Mouse (Mus musculus) lung, embryonic 16.5 days (tissue): ENCODE results near the gene Asns. TPM values are rescaled to one million over a fixed set of nuclear protein-coding genes. Genes with fewer than 3 reads are reported as not detected.

ENCODE experiments used
- ATAC-seq: fragments of 200-750 bp; cut with Nextera tagmentation; 2 replicates; pipeline ENCODE4 v1.8.0; 2017; ENCODE audit warnings: low read depth, mild to moderate bottlenecking, moderate library complexity
- H3K27ac ChIP-seq: fragments of 300-500 bp; sonication (generic); 2 replicates; pipeline ENCODE4 v1.5.1; 2014; ENCODE audit warnings: mild to moderate bottlenecking, control low read depth, low read length
- H3K27me3 ChIP-seq: fragments of 300-500 bp; sonication (generic); 2 replicates; pipeline ENCODE4 v1.6.1; 2014; ENCODE audit warnings: low read depth, low read length, mixed read lengths; ENCODE audit not compliant: control insufficient read depth, insufficient read depth
- H3K36me3 ChIP-seq: fragments of 300-500 bp; sonication (generic); 2 replicates; pipeline ENCODE4 v1.6.1; 2014; ENCODE audit warnings: low read length; ENCODE audit not compliant: control insufficient read depth, insufficient read depth
- H3K4me1 ChIP-seq: fragments of 300-500 bp; sonication (generic); replicated peaks from 2 replicates; pipeline ENCODE4 v1.6.1; 2014; ENCODE audit warnings: low read length, mixed read lengths; ENCODE audit not compliant: control insufficient read depth, insufficient read depth
- H3K4me2 ChIP-seq: fragments of 300-500 bp; sonication (generic); 2 replicates; pipeline ENCODE4 v1.6.1; 2014; ENCODE audit warnings: low read depth, low read length, control low read depth
- H3K4me3 ChIP-seq: fragments of 300-500 bp; sonication (generic); 2 replicates; pipeline ENCODE4 v1.5.1; 2014; ENCODE audit warnings: mild to moderate bottlenecking, low read length, control low read depth
- H3K9ac ChIP-seq: fragments of 300-500 bp; sonication (generic); 2 replicates; pipeline ENCODE4 v1.6.1; 2014; ENCODE audit warnings: low read length, control low read depth
- H3K9me3 ChIP-seq: fragments of 300-500 bp; sonication (generic); 2 replicates; pipeline ENCODE4 v1.6.1; 2016; ENCODE audit warnings: low read length; ENCODE audit not compliant: control insufficient read depth
- WGBS: fragments of 180-500 bp; shearing (Covaris S2); extraction: QIAGEN DNeasy Blood & Tissue Kit; methylation state at CpG from one replicate; pipeline ENCODE4 v1.1.7; 2014; 5-methylcytosine and 5-hydroxymethylcytosine counted together
- polyA plus RNA-seq: library from polyadenylated mRNA; unstranded; fragments of >200 nt; fragmentation: Nextera tagmentation; extraction: Ambion mirVana; gene quantifications from 2 replicates; pipeline ENCODE4 v1.2.1, GENCODE M21; 2015

Asns gene
- 43.6 and 46.7 TPM in 2 replicates for polyA plus RNA-seq

- ATAC-seq = peak; percentile 95
- peak within 1 kb of the TSS; percentile 68 for H3K27ac ChIP-seq
- no peaks in the 10 kb centered on the region for H3K27me3 ChIP-seq
- H3K4me2 ChIP-seq = peak within 1 kb of the TSS; percentile 98
- H3K9me3 ChIP-seq = no peaks in the 10 kb centered on the region
- H3K36me3 ChIP-seq = no peaks in the 10 kb centered on the region
- peak within 1 kb of the TSS; percentile 74 for H3K9ac ChIP-seq
- H3K4me3 ChIP-seq = peak within 1 kb of the TSS; percentile 75
- peaks cover 5% of the 10 kb centered on the region; the same call in 1 of the 2 replicates for H3K4me1 ChIP-seq
- WGBS = 1% methylated on average over 50 of the region's 51 CpGs
Measured at GRCm38 (mm10) chr6:7692884-7693585, at the start of gene Asns. Gene Asns, minus strand, starts transcription at chr6:7693254.

DNA sequence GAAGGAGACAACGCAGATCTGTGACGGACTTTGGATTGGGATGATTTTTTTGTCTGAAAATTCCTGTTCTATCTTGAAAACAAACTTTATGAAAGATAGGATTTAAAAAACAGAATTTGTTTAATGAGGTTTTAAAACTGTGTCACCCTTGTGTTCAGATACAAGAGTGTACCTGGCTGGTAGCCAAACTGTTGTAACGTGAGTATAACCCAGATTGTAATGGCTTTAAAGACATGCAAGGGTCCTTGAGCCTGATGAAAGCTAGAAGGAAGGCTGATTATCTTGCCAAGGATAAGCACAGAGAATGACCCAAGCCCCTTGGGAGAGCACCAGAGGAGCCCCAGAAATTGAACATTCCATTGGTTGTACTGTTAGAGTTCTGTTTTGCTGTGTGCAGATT is 48.7 kb upstream of the Asns start:
- Histone ChIP-seq H3K4me2 (no peak overlapping the region), H3K4me1 (peaks cover 2% of the 10 kb centered on the region; the same call in 1 of the 2 replicates), H3K9ac (no peak overlapping the region), H3K4me3 (no peak overlapping the region), H3K27ac (no peak overlapping the region), H3K27me3 (no peaks in the 10 kb centered on the region), H3K36me3 (no peaks in the 10 kb centered on the region), H3K9me3 (no peaks in the 10 kb centered on the region)
- peak; percentile 20; the same call in 1 of the 2 replicates for ATAC-seq
- WGBS = 33% methylated on average over 3 of the region's 3 CpGs

DNA sequence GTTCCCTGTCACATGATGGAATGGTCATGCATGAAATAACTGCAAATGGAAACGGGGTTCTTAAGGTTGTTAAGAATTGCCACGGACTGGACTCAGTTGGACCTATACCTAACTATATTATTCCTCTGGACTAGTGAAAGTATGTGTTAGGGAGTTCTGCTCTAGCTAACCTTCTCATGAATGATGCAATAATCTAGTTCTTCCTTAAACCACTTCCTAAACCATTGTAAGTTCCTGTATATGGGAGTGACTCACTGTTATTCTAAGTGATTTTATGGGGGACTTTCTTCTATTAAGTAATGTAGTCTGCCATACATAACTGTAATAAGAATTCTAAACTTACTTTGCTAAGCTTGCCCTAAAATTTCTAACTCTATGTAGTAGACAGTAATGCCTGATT is 44.8 kb upstream of the Asns start:
- Histone ChIP-seq H3K9ac (no peak overlapping the region), H3K9me3 (no peaks in the 10 kb centered on the region), H3K27me3 (no peaks in the 10 kb centered on the region), H3K27ac (no peak overlapping the region), H3K4me1 (peaks cover 2% of the 10 kb centered on the region; the same call in 1 of the 2 replicates), H3K4me3 (no peak overlapping the region), H3K4me2 (no peak overlapping the region), H3K36me3 (no peaks in the 10 kb centered on the region)
- 87% methylated on average over 2 of the region's 2 CpGs for WGBS
- ATAC-seq = no peak

DNA sequence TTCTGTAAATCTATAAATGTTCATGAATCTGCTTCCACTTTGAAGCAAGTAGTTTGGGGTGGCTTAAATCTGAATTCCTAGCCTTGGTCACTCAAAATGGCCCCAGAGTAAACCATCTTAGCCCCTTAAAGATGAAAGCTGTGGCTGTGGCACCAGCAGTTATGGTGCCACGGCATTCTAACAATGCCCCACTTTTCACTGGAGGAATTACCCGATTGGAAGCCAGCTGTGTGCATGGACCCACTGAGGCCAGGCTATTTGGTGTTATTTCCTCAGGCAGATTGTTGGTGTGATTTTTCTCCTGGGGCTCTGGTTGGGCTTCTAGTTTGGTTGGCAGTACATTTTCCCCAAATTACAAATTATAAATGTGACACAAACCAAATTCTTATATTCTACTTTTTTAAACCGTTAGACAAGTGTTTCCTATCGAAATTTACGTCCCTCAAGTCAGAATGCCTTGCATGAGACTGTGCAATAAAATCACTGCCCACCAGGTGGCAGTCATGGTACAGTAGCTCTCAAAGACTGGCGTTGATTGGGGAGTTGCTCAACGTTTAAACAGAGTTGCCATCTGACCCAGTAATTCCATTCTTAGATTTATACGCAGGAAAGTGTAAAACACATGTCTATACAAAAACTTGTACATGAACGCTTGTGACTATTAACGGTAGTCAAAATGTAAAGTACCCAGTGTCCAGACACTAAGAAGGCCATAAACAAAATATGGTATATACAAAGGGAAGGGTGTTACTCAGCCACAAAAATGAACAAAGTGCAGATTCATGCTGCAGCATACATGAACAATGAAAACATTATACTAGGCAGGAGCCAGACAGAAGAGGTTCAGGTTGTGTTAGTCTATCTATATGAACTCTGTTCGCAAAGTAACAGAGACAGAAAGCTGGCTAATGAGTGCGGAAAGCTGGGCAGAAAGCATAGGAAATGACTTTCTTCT is 40.0 kb upstream of the Asns start:
- no peaks in the 10 kb centered on the region for H3K4me1 ChIP-seq
- ATAC-seq = peak; percentile 69; the same call in 1 of the 2 replicates
- H3K9me3 ChIP-seq = no peaks in the 10 kb centered on the region; the same call in 1 of the 2 replicates
- no peak overlapping the region for H3K4me2 ChIP-seq
- no peaks in the 10 kb centered on the region for H3K36me3 ChIP-seq
- no peak overlapping the region for H3K4me3 ChIP-seq
- WGBS = 28% methylated on average over 12 of the region's 12 CpGs
- H3K27ac ChIP-seq = no peak overlapping the region
- no peak overlapping the region for H3K9ac ChIP-seq
- H3K27me3 ChIP-seq = no peaks in the 10 kb centered on the region

DNA sequence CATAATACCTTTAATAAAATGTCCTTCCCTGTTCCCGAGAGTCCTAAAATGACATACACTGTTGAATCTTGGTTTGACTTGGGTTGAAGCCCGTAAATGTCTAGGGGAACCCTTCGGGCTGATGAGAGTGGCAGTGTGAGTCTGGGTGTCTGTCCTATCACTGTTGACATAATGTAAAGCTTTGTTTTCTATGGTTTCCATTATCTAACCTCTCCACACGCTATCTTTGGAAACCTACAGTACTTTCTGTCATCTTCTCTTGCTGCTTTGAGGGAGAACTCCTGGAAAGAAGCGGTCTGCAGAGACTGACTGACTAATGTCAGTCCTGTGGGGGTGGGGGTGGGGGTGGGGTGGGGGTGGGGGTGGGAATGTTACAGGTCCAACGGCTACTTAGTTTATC is 39.0 kb upstream of the Asns start:
- ATAC-seq = no peak
- no peak overlapping the region for H3K4me3 ChIP-seq
- no peaks in the 10 kb centered on the region for H3K4me1 ChIP-seq
- no peaks in the 10 kb centered on the region for H3K36me3 ChIP-seq
- WGBS = 78% methylated on average over 6 of the region's 6 CpGs
- no peak overlapping the region for H3K27ac ChIP-seq
- no peak overlapping the region for H3K9ac ChIP-seq
- no peaks in the 10 kb centered on the region; the same call in 1 of the 2 replicates for H3K9me3 ChIP-seq
- H3K27me3 ChIP-seq = no peaks in the 10 kb centered on the region
- H3K4me2 ChIP-seq = no peak overlapping the region

- 75% methylated on average over 2 of the region's 2 CpGs for WGBS
- Histone ChIP-seq H3K9ac (no peak overlapping the region), H3K9me3 (no peaks in the 10 kb centered on the region; the same call in 1 of the 2 replicates), H3K4me3 (no peak overlapping the region), H3K4me2 (no peak overlapping the region), H3K36me3 (no peaks in the 10 kb centered on the region), H3K4me1 (no peaks in the 10 kb centered on the region), H3K27me3 (no peaks in the 10 kb centered on the region), H3K27ac (no peak overlapping the region)
- ATAC-seq = no peak
Measured at GRCm38 (mm10) chr6:7729128-7729527, 36.1 kb upstream of the Asns start.

- no peaks in the 10 kb centered on the region; the same call in 1 of the 2 replicates for H3K9me3 ChIP-seq
- H3K27me3 ChIP-seq = no peaks in the 10 kb centered on the region
- H3K4me3 ChIP-seq = no peak overlapping the region
- H3K4me1 ChIP-seq = no peaks in the 10 kb centered on the region
- H3K9ac ChIP-seq = no peak overlapping the region
- H3K27ac ChIP-seq = no peak overlapping the region
- no peak for ATAC-seq
- WGBS = 88% methylated on average over 5 of the region's 5 CpGs
- H3K4me2 ChIP-seq = no peak overlapping the region
- H3K36me3 ChIP-seq = no peaks in the 10 kb centered on the region
Measured at GRCm38 (mm10) chr6:7728241-7728640, 35.2 kb upstream of the Asns start.

DNA sequence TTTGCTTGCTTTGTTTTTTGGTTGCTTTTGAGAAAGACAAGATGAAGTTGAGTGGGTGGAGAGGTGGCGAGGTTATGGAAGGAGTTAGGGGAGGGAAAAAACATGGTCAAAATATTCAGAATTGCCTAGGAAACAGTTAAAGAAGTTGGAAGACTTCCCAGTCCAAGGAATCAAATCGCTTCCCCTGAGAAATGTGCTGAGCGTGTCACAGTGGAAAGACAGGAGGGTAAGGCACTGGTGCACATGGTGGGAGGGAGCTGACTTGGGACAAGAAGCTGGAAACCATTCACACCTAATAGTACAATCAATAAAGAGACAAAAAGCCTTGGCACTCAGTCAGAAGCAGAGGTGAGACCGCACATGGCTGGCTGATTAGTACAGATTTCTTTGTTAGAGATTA is 23.2 kb upstream of the Asns start:
- Histone ChIP-seq H3K4me3 (no peak overlapping the region), H3K36me3 (no peaks in the 10 kb centered on the region), H3K4me2 (no peak overlapping the region), H3K27ac (no peak overlapping the region; the same call in 1 of the 2 replicates), H3K9me3 (no peaks in the 10 kb centered on the region), H3K27me3 (no peaks in the 10 kb centered on the region), H3K9ac (no peak overlapping the region), H3K4me1 (0 out of 2 replicates have a peak, but pooled peaks cover 5% of the 10 kb centered on the region)
- WGBS = 37% methylated on average over 4 of the region's 4 CpGs
- no peak for ATAC-seq

GRCm38 (mm10) chr6:7714230-7714629 is 21.2 kb upstream of the Asns start:
- ATAC-seq = no peak
- H3K9me3 ChIP-seq = no peaks in the 10 kb centered on the region
- 39% methylated on average over 2 of the region's 2 CpGs for WGBS
- no peak overlapping the region for H3K4me2 ChIP-seq
- H3K4me1 ChIP-seq = 0 out of 2 replicates have a peak, but pooled peaks cover 5% of the 10 kb centered on the region
- H3K27me3 ChIP-seq = no peaks in the 10 kb centered on the region
- H3K4me3 ChIP-seq = no peak overlapping the region
- no peaks in the 10 kb centered on the region for H3K36me3 ChIP-seq
- H3K9ac ChIP-seq = no peak overlapping the region
- 0 out of 2 replicates have a peak overlapping the region, but pooled peaks have one; percentile 27 for H3K27ac ChIP-seq
